Mouse (Mus musculus): Measurements from ENCODE around the gene Pdzrn3.

Pdzrn3 gene

GRCm38 (mm10) chr6:101377167-101377934 lies at the start of gene Pdzrn3:
TSS of gene Pdzrn3 (minus strand) at chr6:101377897.
- no peak for ATAC-seq (ENCODE audit: insufficient number of reproducible peaks, low FRiP score, low TSS enrichment)

- ATAC-seq (ENCODE audit: insufficient number of reproducible peaks, low FRiP score, low TSS enrichment) = no peak
These were observed 49.6 kb upstream of the Pdzrn3 start for GRCm38 (mm10) chr6:101427296-101427695.

DNA sequence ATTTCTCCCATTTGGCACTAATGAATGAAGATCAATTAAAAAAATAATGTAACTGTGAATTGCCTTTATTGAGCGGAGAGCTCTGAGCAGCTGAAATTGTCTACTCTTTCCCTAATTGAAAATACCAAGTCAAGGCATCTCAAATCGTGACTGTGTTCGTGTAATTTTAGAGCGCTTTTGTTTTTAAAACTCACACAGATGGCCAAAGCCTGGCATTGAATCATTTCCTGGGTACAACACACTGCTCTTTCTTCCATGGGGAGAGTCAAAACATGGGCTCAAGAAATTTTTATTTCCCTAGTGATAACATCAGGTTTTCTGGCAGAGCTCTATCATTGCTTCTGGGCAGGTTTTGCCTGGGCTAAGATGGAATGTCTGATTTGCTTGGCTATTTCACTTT lies 48.6 kb upstream of the Pdzrn3 start:
- no peak for ATAC-seq (ENCODE audit: insufficient number of reproducible peaks, low FRiP score, low TSS enrichment)

GRCm38 (mm10) chr6:101422084-101422954 lies 44.6 kb upstream of the Pdzrn3 start:
- ATAC-seq (ENCODE audit: insufficient number of reproducible peaks, low FRiP score, low TSS enrichment) = no peak

DNA sequence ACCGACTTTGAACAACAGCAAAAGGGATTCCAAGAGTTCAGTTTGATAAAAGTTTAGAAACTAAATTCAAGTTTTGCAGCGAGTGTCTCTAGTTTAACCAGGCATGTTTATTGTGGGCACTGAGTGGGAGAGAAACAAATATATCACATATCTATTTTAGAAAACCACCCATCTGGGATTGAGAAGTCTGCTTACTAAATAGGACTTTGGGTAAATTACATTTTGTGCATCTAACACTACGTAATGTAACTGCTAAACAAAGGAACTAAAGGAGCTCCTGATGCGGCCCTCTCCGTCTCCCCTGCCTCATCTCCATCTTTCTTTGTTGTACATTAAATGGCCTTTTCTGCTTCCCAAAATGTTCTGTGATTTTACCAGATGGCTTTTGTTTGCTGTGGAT lies 40.5 kb upstream of the Pdzrn3 start:
- no peak for ATAC-seq (ENCODE audit: insufficient number of reproducible peaks, low FRiP score, low TSS enrichment)

DNA sequence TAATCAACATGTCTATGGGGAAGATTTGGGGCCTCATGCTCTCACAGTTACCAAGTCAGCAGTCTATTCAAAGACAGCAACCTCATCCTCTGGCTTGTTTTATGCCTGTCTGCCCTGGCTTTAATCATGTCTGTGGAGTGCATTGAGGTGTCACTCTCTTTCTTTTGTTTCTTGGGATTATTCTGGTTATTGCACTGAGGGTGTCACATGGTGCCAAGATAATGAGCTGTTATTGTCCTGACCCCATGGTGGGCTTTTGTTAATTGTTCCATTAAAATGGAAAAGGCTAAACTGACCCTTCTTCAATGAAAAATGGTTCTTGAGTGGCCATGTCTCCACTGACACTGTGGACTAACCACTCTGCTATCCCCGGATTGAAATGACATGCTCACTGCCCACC lies 34.0 kb upstream of the Pdzrn3 start:
- ATAC-seq (ENCODE audit: insufficient number of reproducible peaks, low FRiP score, low TSS enrichment) = no peak

- ATAC-seq (ENCODE audit: insufficient number of reproducible peaks, low FRiP score, low TSS enrichment) = no peak
These were observed 33.4 kb upstream of the Pdzrn3 start for GRCm38 (mm10) chr6:101411064-101411463.

- no peak for ATAC-seq (ENCODE audit: insufficient number of reproducible peaks, low FRiP score, low TSS enrichment)
These were observed 19.0 kb upstream of the Pdzrn3 start for GRCm38 (mm10) chr6:101396711-101397110.

GRCm38 (mm10) chr6:101395908-101396307 lies 18.2 kb upstream of the Pdzrn3 start:
- ATAC-seq (ENCODE audit: insufficient number of reproducible peaks, low FRiP score, low TSS enrichment) = no peak

GRCm38 (mm10) chr6:101392801-101393117 lies 15.1 kb upstream of the Pdzrn3 start:
- no peak for ATAC-seq (ENCODE audit: insufficient number of reproducible peaks, low FRiP score, low TSS enrichment)

DNA sequence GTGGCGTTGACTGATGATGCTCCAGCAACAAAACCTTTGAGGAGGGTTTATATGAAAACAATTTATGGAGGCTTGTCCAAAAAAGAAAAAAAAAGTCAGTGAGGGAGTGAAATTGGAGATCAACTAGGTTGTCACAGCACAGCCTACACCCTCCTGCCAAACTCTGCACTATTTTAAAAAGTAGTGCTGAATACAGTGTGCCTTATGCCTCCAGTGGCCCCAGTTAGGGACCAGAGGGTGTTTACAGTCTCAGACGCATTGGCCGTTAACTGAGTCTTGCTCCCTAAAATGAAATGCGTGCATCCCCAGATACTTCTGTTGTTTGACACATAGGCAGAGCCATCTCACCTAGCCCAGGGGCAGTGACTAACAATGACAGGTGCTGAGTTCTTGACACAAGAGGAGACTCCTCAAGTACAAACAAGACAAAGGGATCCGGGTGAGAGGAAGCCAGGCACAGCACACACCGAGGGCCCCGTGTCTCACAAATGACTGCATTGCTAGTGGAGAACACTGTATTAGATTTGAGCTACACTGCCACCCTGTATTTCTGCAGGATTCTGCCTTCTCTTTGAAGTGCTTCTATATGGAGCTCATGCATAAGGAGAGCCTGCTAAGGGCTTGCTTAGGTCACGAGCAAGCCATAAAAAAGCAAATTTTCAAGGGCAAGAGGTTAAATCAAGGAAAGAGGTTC lies 14.6 kb upstream of the Pdzrn3 start:
- ATAC-seq (ENCODE audit: insufficient number of reproducible peaks, low FRiP score, low TSS enrichment) = no peak

DNA sequence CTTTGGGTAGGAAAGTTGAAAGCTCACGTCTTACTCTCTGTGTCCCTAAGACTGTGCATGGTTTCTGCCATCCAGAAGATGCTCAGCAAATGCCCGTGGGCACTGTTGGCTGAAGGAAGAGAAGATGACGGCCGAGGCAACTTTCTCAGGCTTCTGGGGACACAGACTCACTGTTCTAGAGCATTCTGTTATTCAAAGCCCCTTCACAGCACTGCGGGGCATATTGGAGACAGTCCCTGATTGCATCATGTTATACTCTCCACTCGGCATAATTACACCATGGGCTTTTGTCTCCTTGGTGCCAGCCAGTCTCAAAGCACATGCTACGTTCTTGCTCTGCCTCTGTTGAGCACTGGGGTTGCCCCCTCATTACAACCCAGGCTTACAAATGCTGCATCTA lies 7.8 kb upstream of the Pdzrn3 start:
- ATAC-seq (ENCODE audit: insufficient number of reproducible peaks, low FRiP score, low TSS enrichment) = no peak

GRCm38 (mm10) chr6:101384958-101385357 lies 7.3 kb upstream of the Pdzrn3 start:
- ATAC-seq (ENCODE audit: insufficient number of reproducible peaks, low FRiP score, low TSS enrichment) = no peak

GRCm38 (mm10) chr6:101384476-101384875 lies 6.8 kb upstream of the Pdzrn3 start:
- no peak for ATAC-seq (ENCODE audit: insufficient number of reproducible peaks, low FRiP score, low TSS enrichment)

DNA sequence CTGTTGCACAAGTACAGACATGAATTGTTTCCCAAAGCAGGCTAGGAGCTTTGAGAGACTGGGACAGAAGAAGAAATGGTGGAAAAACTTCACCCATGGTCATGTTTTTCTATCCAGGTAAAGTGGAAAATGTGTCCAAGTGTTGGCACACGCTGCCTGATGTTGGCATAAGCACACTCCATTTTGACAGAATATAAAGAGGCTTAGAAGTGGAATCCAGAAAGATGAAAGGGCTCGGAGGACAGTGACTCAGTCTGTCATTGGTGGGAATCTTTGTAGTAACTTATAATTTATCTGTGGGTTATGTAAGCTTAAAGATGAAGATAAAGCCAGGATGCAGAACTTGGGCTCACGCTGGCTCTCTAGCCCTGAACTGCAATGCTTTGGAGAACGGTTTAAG lies 5.2 kb upstream of the Pdzrn3 start:
- no peak for ATAC-seq (ENCODE audit: insufficient number of reproducible peaks, low FRiP score, low TSS enrichment)

- no peak for ATAC-seq (ENCODE audit: insufficient number of reproducible peaks, low FRiP score, low TSS enrichment)
These were observed 1.8 kb upstream of the Pdzrn3 start for GRCm38 (mm10) chr6:101379546-101379945.

GRCm38 (mm10) chr6:101377935-101378609 lies 375 bp upstream of the Pdzrn3 start:
- ATAC-seq (ENCODE audit: insufficient number of reproducible peaks, low FRiP score, low TSS enrichment) = no peak

GRCm38 (mm10) chr6:101376511-101377166 lies 1.1 kb downstream of the Pdzrn3 start:
- ATAC-seq (ENCODE audit: insufficient number of reproducible peaks, low FRiP score, low TSS enrichment) = no peak

- ATAC-seq (ENCODE audit: insufficient number of reproducible peaks, low FRiP score, low TSS enrichment) = no peak
These were observed 1.6 kb downstream of the Pdzrn3 start for GRCm38 (mm10) chr6:101376049-101376448.

DNA sequence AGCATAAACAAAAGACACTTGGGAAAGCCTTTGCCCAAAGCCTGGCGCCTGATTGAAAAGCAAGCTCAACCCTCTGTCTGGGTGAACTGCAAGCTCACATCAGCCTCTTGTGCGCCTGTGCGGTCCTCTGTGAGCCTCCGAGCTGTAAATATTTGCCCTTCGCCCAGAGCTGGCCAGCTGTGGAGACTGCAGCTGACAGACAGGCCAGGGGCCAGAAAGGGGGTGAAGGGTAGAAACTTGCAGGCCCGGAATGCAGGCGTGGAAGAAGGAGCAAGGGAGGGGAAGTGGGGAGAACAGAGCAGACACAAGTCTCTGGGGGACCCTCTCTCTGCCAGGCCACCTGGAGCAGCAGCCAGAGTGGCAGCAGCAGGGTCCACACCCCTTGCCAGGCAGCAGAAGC lies 3.0 kb downstream of the Pdzrn3 start:
- no peak for ATAC-seq (ENCODE audit: insufficient number of reproducible peaks, low FRiP score, low TSS enrichment)
